Mouse (Mus musculus) right cerebral cortex, adult 2 months (tissue): ENCODE measurements around the gene Taf6l.

ENCODE experiments used
- DNase-seq, 2 experiments: peaks; one replicate each; pipeline ENCODE4 v3.0.0; 2021 to 2022; ENCODE audit warnings: low spot score in 2 of 2

Taf6l gene

GRCm38 (mm10) chr19:8790171-8790570, 4.0 kb upstream of the Taf6l start:
- no peak for DNase-seq

GRCm38 (mm10) chr19:8789171-8789570, 3.0 kb upstream of the Taf6l start:
- no peak for DNase-seq

GRCm38 (mm10) chr19:8788521-8788920, 2.3 kb upstream of the Taf6l start:
- DNase-seq: no peak

- no peak for DNase-seq
Measured at GRCm38 (mm10) chr19:8774951-8775421, 11.2 kb downstream of the Taf6l start.

- DNase-seq: peak; percentile 97 to 98
Measured at GRCm38 (mm10) chr19:8774086-8774835, 12.0 kb downstream of the Taf6l start, which contains the start of gene Tmem179b. Tmem179b (minus strand) TSS chr19:8774467.

- no peak for DNase-seq
Measured at GRCm38 (mm10) chr19:8773409-8773808, 12.8 kb downstream of the Taf6l start.

- DNase-seq: no peak
Measured at GRCm38 (mm10) chr19:8772996-8773395, 13.2 kb downstream of the Taf6l start.

GRCm38 (mm10) chr19:8770567-8771270, 15.5 kb downstream of the Taf6l start, which contains the start of gene Tmem223:
Tmem223 (plus strand) TSS chr19:8770996.
- peak; percentile 80 to 85 for DNase-seq

GRCm38 (mm10) chr19:8765562-8765961, 20.7 kb downstream of the Taf6l start:
- no peak for DNase-seq

- DNase-seq: no peak
Measured at GRCm38 (mm10) chr19:8763276-8763675, 22.9 kb downstream of the Taf6l start.

- DNase-seq: no peak
Measured at GRCm38 (mm10) chr19:8760757-8761156, 25.5 kb downstream of the Taf6l start.

GRCm38 (mm10) chr19:8758899-8759298, 27.3 kb downstream of the Taf6l start:
- no peak for DNase-seq

- DNase-seq: no peak
Measured at GRCm38 (mm10) chr19:8757471-8757998, 28.7 kb downstream of the Taf6l start.

- peak; percentile 89 to 94 for DNase-seq
Measured at GRCm38 (mm10) chr19:8756635-8757387, 29.4 kb downstream of the Taf6l start, which contains the start of gene Nxf1. Nxf1 (plus strand) TSS chr19:8757073.

GRCm38 (mm10) chr19:8755652-8756051, 30.6 kb downstream of the Taf6l start:
- DNase-seq: no peak

- DNase-seq: no peak
Measured at GRCm38 (mm10) chr19:8747368-8747767, 38.8 kb downstream of the Taf6l start.

GRCm38 (mm10) chr19:8745382-8745781, 40.8 kb downstream of the Taf6l start:
- DNase-seq: no peak

- DNase-seq: no peak
Measured at GRCm38 (mm10) chr19:8742176-8742575, 44.0 kb downstream of the Taf6l start.

- peak; percentile 95 to 97 for DNase-seq
Measured at GRCm38 (mm10) chr19:8741243-8741869, 44.9 kb downstream of the Taf6l start, which contains the start of gene Stx5a. Stx5a (plus strand) TSS chr19:8741413.

GRCm38 (mm10) chr19:8740603-8741002, 45.6 kb downstream of the Taf6l start, which contains the start of gene 1700092M07Rik:
1700092M07Rik (plus strand) TSS chr19:8740718.
- no peak for DNase-seq

- DNase-seq: no peak
Measured at GRCm38 (mm10) chr19:8739646-8740045, 46.6 kb downstream of the Taf6l start.
